Mouse (Mus musculus): Measurements from ENCODE around the gene Tbc1d23.
"Not testable (repeated sequence)": the region's sequence is repeated elsewhere in the genome, so short reads cannot be mapped to it uniquely, and the experiment has no call there.

Tbc1d23 gene

DNA sequence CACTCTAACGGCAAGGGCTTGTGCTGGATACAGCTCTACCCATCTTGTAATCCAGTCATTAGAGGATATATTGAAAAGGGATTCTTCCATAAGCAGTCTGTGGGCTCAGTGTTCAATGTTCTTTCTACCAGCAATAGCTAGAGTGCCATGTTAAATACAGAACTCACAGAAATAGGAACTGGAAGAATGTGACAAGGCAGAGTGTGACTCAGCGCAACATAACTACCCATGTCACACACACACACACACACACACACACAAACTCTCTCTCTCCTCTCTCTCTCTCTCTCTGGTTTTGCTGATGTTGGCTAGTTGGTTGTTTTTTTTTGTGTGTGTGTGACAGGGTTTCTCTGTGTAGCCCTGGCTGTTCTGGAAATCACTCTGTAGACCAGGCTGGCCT is 20.3 kb downstream of the Tbc1d23 start:
- no peak for DNase-seq

DNA sequence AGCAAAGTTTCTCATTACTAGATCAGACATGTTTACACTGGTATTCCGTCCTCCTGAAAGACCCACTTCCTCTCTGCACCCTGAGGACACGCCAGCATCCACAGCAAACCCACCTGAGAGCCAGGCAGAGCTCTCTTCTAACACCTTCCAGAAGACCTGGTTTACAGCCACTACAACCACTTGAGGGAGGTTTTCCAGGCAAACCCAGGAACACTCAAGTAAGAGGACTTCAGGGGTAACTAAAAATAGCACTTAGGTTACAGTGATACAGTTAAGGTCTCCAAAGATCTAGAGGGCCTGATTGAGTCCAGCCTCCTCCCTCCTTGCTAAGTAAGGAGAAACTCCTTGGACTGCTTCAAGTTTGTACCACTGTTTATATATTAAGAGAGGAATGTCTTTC is 23.0 kb downstream of the Tbc1d23 start:
- DNase-seq: no peak

DNA sequence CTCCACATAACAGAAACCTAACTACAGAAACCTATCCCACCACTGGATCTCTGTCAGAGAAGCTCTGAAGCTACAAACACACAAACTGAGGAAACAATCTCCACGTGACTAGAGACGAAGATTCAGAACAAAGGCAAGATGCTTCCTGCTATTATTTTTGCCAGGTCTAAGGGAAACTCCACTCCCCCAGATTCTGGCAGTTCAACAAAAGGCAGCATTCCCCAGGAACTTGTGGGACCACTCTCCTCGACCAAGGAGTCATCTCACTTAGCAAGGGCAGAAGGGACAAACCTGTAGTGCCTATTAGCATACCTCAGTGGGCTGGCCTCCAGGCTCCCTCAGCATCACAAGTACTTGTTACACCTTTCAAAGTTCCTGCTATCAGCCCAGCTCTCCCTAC is 34.0 kb downstream of the Tbc1d23 start:
- DNase-seq: no peak

DNA sequence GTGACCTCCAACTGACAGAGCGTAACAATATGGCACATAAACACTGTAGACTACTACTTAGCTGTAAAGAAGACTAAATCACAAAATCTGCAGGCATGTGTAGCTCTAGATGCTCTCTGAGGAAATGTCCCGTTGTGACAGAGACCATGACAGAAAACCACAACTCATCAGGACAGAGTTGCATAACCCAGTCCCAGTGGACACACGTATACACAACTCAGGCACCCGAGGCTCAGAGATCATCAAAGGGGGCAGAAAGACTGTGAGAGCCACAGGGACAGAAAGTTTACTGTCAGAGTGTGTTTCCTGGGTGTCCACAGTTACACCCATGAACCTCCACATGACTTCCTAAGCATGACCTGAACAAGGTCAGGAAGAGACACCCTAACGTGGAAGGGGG is 34.7 kb downstream of the Tbc1d23 start:
- DNase-seq: no peak

DNA sequence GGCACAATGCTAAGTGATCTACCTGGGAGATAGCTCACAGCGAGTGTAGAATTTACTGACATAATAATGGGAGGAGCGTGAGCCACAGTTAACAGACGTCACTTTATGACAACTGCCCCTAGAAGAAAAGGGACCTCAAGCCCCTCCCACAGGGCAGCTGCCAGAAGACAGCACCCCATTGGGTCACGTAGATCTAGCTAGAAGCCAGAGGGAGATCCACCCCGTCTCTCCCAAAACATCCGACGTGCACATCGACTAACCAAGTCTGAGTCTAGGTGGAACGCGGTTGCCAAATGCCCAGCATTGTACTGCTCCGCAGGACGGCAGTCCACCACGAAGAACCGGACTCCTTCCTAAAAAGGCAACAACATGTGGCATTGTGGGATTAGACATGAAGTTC is 40.1 kb downstream of the Tbc1d23 start:
- DNase-seq: no peak

DNA sequence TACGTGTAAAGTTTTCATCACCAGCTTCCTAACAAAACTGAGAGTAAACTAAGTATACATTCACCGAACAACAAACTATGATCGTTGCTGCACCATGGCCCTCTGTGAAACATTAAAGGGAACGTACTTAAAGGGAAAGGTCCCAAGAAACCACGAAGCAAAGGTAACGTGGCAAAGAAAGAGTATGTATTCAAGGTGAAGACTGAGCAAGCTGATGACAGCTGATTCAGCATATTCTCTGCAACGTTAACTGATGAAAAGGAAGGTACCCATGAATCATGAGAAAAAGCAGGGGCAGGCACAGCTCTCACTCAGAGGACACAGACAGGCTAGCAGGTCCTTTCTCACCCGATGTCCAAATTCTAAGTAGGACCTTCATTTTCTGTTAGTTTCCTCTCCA is 40.9 kb downstream of the Tbc1d23 start:
- no peak for DNase-seq

DNA sequence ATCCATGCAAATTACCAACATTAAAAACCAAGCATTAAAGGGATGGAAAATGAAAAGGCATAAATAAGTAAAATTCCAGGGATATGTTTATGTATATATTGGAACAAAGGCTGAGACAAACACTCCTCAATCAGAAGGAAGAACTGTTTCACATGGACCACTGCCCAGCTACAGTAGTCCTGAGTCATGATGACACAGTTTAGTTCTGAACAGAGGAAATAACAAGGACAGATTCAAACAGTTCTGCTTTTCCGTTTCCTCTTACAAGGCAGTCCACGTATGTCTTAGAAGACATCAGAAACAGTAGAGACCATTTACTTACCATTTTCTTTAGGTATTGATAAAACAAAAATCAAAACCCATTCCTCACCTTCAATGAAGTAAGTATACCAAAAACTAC is 41.8 kb downstream of the Tbc1d23 start:
- DNase-seq: no peak

DNA sequence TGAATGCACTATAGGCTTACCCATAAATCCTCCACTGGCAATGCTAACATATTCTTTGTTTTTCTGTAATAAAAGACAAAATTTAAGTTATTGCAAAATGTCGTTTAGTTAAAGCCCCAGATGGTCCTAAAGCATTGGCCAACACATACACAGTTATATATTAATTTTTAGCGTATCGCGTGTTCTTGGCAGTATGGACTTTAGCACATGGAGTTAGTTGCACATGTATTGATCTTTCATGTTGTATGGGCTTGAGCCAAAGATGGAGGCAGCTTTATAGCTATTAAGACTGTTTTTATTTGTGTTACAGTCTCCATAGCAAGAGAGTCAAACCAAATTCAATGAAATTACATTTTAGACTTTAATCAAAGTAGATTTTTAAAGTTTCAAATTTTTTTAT is 44.7 kb downstream of the Tbc1d23 start:
- DNase-seq: no peak

DNA sequence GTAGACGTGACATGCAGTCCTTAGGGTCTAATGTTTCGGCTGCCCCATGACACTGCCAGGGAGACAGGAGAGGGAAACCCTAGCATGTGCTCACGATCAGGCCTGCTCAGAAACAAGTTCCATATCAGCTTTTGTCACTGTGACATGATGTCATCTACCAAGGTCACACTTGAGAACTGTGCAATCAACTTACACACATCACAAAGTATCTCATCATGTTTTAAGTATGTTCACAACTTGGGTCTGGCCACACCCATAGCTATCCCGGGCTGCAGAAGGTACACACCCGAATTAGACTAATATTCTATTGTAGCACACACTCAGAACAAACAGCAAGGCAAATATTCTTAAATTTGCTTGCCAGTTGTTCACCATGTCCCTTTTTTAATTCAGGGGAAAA is 49.3 kb downstream of the Tbc1d23 start:
- no peak for DNase-seq

DNA sequence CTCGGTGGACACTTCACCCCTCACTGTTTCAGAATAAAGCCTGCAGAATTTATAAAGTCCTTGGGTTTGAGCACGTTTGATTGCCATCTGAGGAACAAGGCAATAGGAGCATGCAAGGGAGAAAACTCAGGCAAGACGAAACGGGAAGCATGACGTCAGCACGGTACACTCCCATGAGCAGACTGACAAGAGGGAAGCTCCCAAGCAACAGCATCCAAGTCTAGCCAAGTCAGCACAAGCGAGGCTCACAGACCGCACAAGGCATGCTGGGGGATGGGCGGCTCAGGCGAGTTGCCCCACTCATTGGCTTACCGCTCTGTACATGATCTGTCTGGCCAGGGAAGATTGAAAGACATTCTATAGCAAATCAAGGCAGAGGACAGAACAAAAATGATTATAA is 50.1 kb downstream of the Tbc1d23 start:
- DNase-seq: no peak

DNA sequence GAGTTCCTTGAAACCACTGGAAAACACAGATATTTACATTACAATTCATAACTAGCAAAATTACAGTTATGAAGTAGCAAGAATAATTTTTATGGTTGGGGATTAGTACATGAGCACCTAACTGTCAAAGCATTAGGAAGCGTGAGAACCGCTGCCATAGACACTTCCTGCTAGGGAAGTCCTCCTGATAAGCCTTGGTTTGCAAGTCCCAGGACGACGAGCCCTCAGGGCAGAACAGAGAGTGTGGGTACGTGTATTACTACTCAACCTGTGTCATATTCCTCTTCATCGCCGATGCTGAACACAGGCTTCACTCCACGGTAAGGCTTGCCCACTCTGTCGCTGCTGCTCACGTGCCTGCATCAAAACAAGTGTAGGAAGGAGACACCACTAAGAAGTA is 53.6 kb downstream of the Tbc1d23 start:
- no peak for DNase-seq

DNA sequence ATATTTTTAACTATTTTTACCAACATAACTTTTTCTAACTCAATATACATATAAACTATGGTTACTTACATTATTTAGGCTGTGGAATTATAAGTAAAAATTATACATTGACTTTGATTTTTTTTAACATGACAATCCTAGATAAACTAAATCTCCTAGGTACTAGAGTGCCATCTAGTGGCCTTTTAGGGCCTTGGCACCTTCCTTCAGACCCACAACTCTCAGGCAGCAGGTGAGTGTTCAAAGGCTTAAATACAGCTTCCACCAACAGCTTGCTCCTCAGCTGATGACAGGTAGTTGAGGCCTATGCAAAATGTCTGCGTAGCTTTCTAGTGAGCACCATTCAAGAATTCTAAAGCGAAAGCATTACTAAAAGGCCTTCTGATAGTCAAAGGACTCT is 54.0 kb downstream of the Tbc1d23 start:
- DNase-seq: no peak

DNA sequence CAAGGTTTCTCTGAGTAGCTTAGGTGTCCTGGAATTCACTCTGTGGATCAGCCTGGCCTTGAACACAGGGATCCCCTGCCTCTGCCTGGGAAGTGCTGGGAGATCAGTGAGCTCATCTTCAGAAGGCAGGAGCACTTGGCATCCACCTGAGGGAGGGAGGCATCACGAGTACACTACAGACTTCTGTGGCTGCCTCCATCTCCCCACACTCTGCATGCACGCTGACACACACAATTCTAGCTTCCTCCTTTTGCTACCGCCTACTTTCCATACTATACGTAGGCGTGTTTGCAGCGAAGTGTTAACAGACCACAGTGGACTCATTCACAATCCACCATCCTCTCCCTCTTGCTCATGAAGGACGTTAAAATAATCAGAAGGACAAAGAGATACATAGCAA is 55.0 kb downstream of the Tbc1d23 start:
- no peak for DNase-seq

DNA sequence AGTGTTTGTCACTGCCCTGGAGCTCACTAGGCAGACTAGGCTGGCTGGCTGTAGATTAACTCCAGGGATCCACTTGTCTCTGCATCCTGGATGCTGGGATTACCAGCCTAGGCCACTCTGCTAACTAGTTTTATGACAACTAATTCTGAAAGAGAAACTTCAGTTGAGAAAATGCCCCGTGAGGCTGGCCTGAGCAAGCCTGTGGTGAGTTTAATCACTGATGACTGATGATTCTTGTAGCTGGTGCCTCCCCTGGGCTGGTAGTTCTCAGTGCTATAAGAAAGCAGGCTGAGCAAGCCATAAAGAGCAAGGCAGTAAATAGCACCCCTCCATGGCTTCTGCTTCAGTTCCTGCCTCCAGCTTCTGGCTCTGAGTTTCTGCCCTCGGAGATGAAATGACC is 55.6 kb downstream of the Tbc1d23 start:
- DNase-seq: no peak

DNA sequence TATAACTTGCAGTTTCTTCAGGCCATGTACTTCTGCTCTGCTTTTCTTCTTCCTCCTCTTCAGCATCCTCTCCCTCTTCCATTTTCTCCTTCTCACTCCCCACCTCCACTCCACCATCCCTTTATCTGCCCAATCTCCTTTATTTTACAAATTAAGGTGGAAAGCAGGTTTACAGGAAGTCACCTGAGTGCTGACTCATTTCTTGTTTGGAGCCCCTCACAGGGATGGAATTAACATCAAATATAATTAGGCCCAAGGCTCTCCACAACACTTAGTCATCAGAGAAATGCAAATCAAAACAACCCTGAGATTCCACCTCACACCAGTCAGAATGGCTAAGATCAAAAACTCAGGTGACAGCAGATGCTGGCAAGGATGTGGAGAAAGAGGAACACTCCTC is 56.8 kb downstream of the Tbc1d23 start:
- DNase-seq: not testable (repeated sequence)

DNA sequence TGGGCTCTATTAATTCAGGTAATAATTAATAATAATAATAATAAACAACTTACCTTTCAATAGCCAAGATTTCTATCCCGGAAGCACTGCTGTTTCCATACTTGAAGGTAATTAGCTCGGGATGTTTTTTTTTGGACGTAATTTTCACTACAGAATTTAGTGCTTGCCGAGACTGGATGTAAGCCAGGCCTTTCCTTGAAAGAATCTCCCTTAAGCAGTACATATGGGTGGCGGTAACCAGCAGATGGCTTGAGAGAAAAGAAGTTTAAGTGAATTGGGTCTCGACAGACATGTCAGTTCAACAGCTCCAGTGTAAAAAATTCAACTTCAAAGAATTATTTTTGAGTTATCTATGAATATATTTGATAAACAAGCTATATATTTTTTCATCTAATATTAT is 59.7 kb downstream of the Tbc1d23 start:
- no peak for DNase-seq

DNA sequence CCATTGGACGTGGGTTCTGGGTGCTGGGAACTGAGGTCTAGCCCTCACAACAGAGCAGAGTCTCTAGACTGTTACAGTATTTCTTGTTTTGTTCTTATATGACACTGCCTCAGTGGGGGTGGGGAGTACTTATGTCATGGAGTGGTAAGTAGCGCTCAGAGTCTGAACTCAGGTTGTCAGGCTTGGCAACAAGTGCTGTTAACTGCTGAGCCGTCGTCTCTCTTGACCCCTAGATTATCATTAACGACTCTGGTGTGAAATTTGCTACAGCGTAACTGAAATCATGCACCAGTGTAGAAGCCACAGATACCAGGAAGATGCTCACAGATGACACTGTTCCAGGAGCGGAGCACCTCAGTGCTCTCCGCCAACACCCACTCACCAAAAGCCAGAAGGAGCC is 60.1 kb downstream of the Tbc1d23 start:
- DNase-seq: no peak

DNA sequence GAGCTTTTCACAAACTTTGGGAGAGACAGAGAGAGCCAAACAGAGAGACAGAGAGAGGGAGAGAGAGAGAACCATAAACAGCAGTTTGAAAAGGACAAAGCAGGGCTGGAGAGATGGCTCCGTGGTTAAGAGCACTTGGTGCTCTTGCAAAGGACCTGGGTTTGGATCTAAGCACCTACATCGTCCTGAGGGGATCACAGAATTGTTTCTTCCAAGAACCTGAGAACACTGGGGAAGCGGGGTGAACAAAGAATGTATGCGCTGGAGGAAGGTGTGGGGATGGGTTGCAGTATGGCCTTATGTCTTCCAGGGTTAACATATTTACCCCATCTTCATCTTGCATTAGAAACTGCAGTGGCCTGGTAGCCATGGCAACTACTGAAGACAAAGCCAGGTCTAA is 63.1 kb downstream of the Tbc1d23 start:
- no peak for DNase-seq

DNA sequence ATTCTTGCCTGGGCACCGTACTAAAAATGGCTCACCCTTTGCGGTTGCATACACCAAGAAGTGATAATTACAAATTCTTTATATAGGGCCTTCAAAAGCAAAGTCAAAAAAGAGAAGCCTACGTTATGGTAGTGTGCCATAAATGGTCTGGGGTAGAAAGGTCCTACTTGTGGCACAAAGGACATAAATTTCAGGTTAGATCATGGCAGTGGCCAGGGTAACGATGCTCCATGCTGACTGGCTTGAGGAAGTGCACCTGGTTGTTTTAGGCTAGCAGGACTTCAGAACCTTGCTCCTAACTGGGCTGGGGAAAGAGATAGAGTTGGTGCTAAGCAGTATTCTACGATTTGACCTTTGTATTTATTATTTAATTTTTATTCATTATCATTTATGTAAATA is 63.8 kb downstream of the Tbc1d23 start:
- DNase-seq: no peak

DNA sequence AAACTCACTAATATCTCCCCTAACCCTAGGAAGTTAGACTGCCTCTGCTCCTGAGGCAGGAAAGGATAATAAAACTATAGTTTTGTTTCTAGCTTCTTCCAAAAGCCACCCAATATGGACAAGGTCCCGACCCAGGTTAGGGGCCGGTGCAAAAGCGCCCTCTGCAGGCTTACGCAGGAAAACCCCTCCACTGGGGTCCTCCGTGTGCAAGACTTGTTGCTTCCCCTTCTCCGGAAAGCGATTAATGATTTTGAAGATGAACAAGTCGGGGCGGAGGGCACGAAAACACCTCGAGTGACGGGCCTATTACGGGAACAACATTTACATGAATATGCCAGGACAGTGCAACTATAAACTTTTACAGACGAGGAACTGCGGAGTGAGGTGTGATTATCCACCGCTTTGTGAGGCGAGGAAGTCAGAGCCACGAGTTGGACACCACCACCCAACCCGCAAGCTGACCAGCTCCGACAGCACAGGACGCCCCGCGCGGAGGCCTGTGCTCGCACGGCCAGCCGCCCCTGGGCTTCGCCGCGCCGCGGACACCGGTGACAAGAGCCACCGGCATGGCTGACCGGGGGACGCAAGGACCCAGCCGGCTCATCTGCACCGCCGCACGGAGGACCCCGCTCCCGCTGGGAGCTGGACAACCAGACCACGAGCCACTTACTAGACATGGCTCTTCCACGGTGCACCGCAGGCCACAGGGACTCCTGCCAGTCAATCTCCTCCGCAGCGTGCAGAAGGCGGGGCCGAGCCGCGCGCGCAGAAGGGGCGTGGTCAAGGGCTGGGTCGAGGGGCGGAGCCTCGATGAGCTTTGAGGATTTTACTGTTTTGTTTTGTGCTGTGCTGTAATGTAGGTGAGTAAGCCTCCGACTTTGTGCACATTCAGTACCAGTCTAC is 64.4 kb downstream of the Tbc1d23 start, which contains the start of gene Nit2:
Gene Nit2, minus strand, starts transcription at position 731 of the 903 bp plus-strand sequence.
- DNase-seq: peak; percentile 90 to 97

DNA sequence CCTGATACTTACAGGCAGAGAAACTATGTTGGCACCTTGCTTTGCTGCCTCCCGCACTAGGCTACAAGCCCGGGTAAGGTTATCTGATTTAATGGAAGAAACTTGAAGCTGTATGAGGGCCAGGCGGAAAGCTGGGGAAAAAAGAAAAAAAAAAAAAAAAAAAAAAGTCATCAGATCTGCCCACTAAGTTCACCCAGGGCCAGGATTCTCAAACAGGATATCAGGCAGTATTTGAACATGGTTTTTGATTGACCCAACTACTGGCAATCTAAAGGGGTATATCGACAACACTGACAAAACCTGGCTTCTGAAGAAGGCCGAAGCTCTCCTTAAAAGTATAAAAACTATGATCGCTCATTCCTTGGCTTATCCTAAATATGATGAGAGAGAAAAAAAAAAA is 65.2 kb downstream of the Tbc1d23 start:
- no peak for DNase-seq

DNA sequence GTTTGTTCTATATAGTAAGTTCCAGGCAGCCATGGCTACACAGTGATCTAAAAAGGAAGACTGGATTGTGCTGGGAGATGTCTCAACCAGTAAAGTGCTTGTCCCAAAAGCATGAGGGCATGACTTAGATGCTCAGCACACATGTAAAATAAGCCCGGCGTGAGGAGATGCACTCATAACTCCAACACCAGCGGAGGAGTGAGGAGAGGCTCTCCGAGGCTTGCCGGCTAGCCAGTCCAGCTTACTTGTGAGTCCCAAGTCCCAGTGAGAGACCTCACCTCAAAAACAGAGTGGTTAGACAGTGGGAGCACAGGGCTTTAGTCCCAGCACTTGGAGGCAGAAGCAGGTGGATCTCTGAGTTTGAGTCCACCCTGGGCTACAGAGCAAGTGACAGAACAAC is 66.1 kb downstream of the Tbc1d23 start:
- DNase-seq: no peak

DNA sequence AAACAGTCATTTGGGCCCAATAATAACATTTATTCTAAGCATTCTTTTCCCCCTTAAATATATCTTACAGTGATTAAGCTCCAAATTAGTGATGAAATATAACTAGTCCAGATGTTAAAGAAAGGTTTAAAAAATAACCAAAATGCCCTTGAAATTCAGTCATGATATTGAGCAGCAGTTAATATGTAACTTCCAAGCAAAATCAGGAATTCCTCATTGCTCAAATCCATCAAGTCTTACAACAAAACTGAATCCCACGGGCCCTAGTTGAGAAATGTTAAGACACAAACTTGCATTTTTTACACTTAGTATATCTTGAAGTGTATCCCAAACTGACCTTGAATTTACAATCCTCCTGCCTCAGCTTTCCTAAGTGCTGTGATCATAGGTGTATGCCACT is 67.6 kb downstream of the Tbc1d23 start:
- DNase-seq: no peak

DNA sequence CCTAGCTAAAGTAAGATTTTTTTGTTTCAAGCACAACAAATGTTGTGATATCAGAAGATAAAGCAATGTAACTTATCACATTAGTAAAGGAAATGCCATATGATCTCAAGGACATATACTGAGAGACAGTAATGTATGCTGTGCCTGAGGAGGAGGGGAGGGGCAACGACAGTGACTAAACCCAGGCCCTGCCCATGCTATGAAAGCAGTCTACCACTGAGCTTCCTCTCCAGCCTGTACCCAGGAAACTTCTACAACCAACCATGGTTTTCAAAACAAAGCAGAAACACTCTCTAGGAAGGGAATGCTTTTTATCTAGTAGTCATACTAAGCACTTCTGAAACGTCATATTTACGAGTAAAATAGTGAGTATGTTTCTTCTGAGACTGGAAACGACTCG is 68.5 kb downstream of the Tbc1d23 start:
- DNase-seq: no peak

DNA sequence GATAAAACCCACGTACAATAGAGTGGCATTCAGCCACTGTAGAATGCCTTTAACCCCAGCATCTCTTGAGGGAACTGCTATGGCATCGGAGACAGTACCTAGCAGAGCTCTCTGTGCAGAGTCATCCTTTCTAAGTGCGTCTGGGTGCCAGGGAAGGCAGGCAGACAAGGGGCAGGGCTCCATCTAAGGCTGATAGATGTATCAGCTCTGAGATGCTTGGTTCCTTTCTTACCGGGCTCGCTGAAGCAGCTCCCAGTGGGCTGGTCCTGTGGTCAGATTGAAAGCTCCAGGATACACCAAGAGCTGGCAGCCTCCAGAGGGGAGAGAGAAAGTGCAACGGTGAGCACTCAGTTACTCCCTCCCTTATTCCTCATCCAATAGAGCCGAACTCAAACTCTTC is 71.5 kb downstream of the Tbc1d23 start:
- no peak for DNase-seq
